Mouse (Mus musculus) neural tube, embryonic 13.5 days (tissue): ENCODE data around the gene Efcab11. TPM values are rescaled to one million over a fixed set of nuclear protein-coding genes. Genes with fewer than 3 reads are reported as not detected.
"Not testable (repeated sequence)": the region's sequence is repeated elsewhere in the genome, so short reads cannot be mapped to it uniquely, and the experiment has no call there.

Experiments used
- ATAC-seq: fragments of 200-750 bp; cut with Nextera tagmentation; 2 replicates; pipeline ENCODE4 v1.8.0; 2017; ENCODE audit warnings: low read depth, mild to moderate bottlenecking, moderate TSS enrichment, moderate library complexity
- H3K27ac ChIP-seq: fragments of 300-500 bp; sonication (generic); replicated peaks from 2 replicates; pipeline ENCODE4 v1.5.1; 2015; ENCODE audit warnings: moderate library complexity, mild to moderate bottlenecking, inconsistent platforms
- H3K27me3 ChIP-seq: fragments of 300-500 bp; sonication (generic); 2 replicates; pipeline ENCODE4 v1.6.1; 2015; ENCODE audit warnings: mild to moderate bottlenecking, inconsistent platforms
- H3K36me3 ChIP-seq: fragments of 300-500 bp; sonication (generic); 2 replicates; pipeline ENCODE4 v1.6.1; 2015; ENCODE audit warnings: mild to moderate bottlenecking, inconsistent platforms
- H3K4me1 ChIP-seq: fragments of 300-500 bp; sonication (generic); replicated peaks from 2 replicates; pipeline ENCODE4 v1.6.1; 2015; ENCODE audit warnings: inconsistent platforms
- H3K4me2 ChIP-seq: fragments of 300-500 bp; sonication (generic); 2 replicates; pipeline ENCODE4 v1.6.1; 2015; ENCODE audit warnings: inconsistent platforms, mild to moderate bottlenecking, moderate library complexity
- H3K4me3 ChIP-seq: fragments of 300-500 bp; sonication (generic); 2 replicates; pipeline ENCODE4 v1.5.1; 2015; ENCODE audit warnings: mild to moderate bottlenecking, inconsistent platforms
- H3K9ac ChIP-seq: fragments of 300-500 bp; sonication (generic); 2 replicates; pipeline ENCODE4 v1.6.1; 2015; ENCODE audit warnings: moderate library complexity, mild to moderate bottlenecking, inconsistent platforms
- H3K9me3 ChIP-seq: fragments of 300-500 bp; sonication (generic); 2 replicates; pipeline ENCODE4 v1.6.1; 2016; ENCODE audit warnings: inconsistent platforms
- WGBS: fragments of 180-500 bp; shearing (Covaris S2); methylation state at CpG from one replicate; pipeline ENCODE4 v1.1.7; 2015; 5-methylcytosine and 5-hydroxymethylcytosine counted together
- polyA plus RNA-seq: library from polyadenylated mRNA; unstranded; fragments of >200 nt; fragmentation: Nextera tagmentation; extraction: Ambion mirVana; gene quantifications from 2 replicates; pipeline ENCODE4 v1.2.1, GENCODE M21; 2015

The Efcab11 gene
- polyA plus RNA-seq, 1 experiment from 2014 or later = 4.2 TPM

DNA sequence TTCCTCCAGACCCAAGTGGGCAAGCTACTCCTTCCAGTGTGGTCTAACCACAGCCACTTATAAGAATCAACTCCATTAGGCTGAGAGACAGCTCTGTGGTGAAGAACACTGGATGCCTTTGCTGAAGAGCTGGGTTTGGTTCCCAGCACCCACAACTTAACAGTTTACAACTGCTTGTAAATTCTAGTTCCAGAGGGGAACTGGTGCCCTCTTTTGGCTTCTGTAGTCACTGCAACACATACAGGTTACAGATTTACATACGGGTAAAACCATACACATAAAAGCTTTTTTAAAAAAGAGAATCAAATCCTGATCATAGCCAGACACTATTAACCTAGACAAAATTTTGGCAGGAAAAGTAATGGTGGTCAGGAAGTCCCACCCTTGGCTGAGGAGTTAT lies 50.8 kb downstream of the Efcab11 start:
- Histone ChIP-seq H3K27me3 (no peaks in the 10 kb centered on the region), H3K4me1 (peaks cover 23% of the 10 kb centered on the region), H3K4me3 (no peak overlapping the region), H3K9ac (no peak overlapping the region), H3K36me3 (no peaks in the 10 kb centered on the region), H3K4me2 (no peak overlapping the region), H3K9me3 (no peaks in the 10 kb centered on the region), H3K27ac (no peak overlapping the region)
- no peak for ATAC-seq
- WGBS = 100% methylated on average over 1 of the region's 1 CpGs

DNA sequence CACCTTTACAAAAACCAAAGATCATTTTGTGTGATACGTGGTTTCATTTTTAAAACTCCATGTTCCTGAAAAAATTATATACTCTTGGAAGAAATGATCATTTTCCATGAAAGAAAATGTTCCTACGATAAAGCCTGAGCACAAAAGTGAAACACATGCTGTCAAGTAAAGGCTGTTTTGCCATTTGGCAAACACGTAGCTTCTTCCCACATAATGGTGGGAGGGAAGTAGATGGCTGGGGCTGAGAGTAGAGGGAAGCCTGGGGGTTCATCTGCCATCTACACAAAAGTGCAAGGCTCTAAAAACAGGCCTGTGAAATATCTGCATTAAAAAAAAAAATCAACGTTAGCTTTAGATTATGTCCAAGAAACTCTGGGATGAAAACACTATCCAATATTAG lies 61.6 kb downstream of the Efcab11 start:
- Histone ChIP-seq H3K4me1 (no peaks in the 10 kb centered on the region), H3K36me3 (no peaks in the 10 kb centered on the region), H3K4me3 (no peak overlapping the region), H3K27me3 (no peaks in the 10 kb centered on the region), H3K9me3 (no peaks in the 10 kb centered on the region), H3K4me2 (no peak overlapping the region), H3K27ac (no peak overlapping the region), H3K9ac (no peak overlapping the region)
- 92% methylated on average over 4 of the region's 4 CpGs for WGBS
- no peak for ATAC-seq

DNA sequence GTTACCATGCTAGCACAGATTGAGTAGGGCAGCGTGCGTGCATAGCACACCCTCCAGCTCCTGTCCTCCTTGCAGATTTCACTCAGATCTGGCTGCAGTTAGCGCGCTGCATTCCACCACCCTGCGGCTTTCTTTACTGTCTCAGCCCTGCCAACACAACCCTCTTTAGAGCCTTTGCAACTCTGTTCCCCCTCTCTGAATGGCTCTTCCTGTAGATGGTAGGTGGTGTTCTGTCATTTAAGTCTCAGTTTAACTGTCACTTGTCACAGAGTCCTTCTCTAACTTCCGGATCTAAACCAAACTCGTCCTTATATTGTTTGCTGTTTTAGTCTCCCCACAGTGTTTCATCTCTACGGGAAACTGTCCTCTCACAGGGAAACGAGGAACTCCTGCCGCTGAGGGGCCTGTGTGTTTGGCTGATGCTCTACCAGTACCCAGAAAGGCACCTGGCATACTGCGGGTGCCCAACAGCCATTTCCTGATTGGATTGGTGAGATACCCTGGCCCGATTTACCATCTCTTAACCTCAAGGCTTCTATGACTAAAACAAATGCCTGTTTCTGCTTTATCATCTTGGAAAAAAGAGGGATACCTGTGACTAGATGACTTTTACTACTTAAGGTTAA lies 62.8 kb downstream of the Efcab11 start:
- WGBS = 81% methylated on average over 12 of the region's 12 CpGs
- no peaks in the 10 kb centered on the region for H3K27me3 ChIP-seq
- no peak overlapping the region for H3K4me3 ChIP-seq
- H3K36me3 ChIP-seq = no peaks in the 10 kb centered on the region
- no peak for ATAC-seq
- no peak overlapping the region for H3K27ac ChIP-seq
- no peak overlapping the region for H3K9ac ChIP-seq
- no peak overlapping the region for H3K4me2 ChIP-seq
- no peaks in the 10 kb centered on the region for H3K4me1 ChIP-seq
- H3K9me3 ChIP-seq = no peaks in the 10 kb centered on the region; the same call in 1 of the 2 replicates

DNA sequence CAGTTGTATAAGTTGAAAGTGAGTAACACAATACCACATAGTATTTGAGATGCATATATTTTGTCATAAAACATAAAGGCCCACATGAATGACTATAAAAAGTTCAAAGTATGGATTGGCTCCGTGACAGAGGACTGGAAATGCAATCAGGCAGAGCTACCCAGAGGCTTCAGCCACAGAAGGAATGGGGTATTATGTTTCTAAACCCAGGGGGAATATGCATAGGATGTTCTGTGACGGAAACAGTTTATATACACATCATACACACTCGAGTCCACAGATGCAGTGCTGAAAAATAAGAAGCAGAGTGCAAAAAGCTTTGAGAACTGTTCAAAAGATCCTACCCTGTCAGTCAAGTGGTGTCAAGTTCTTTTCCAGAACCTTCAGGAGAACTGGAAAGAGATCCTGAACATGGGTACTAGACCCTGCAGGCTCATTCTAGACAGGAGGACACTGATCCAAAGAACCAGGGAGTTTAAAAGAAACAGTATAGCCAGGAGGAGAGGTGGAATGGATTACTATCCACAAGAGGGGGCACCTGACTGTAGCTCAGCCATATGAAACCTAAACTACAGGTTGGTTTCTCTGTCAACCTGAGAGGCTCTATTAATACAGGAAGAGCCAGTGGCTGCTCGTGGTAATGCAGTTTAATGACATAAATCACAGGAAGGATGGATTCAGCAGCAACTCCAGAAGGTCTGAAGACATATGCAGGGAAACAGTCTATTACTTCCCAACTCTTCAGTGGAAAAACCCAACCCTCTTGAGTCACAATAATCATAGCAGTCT lies 64.9 kb downstream of the Efcab11 start:
- 64% methylated on average over 4 of the region's 4 CpGs for WGBS
- no peak overlapping the region for H3K27ac ChIP-seq

DNA sequence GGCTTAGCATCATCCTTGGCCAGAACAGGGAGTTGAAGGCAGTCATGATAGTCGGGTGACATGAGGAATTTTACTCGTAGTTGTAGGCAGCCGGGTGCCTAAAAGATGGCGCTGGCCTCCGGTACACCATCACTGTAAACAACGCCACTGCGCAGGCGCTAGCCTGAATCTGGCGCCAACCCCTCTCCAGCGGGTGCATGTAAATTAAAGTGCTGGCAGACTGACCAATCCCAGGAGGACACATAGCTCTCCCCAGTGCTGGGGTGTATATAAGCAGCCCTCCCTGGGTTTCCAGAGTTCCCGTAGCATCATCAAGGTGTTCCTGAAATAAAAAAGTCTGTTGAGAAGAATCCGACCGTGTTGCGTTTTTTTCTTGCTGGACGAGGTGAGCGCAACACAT lies 66.2 kb downstream of the Efcab11 start:
- not testable (repeated sequence) for H3K4me3 ChIP-seq, H3K4me1 ChIP-seq, H3K9ac ChIP-seq, H3K9me3 ChIP-seq, H3K27ac ChIP-seq, H3K36me3 ChIP-seq, ATAC-seq, H3K4me2 ChIP-seq, H3K27me3 ChIP-seq
- WGBS = 96% methylated on average over 16 of the region's 16 CpGs

More for the DNA sequence above, 64.9 kb downstream of the Efcab11 start:
- Histone ChIP-seq H3K4me2 (no peak overlapping the region), H3K9me3 (no peaks in the 10 kb centered on the region; the same call in 1 of the 2 replicates), H3K36me3 (no peaks in the 10 kb centered on the region), H3K27me3 (no peaks in the 10 kb centered on the region), H3K9ac (no peak overlapping the region), H3K4me3 (no peak overlapping the region), H3K4me1 (no peaks in the 10 kb centered on the region)
- ATAC-seq = no peak

DNA sequence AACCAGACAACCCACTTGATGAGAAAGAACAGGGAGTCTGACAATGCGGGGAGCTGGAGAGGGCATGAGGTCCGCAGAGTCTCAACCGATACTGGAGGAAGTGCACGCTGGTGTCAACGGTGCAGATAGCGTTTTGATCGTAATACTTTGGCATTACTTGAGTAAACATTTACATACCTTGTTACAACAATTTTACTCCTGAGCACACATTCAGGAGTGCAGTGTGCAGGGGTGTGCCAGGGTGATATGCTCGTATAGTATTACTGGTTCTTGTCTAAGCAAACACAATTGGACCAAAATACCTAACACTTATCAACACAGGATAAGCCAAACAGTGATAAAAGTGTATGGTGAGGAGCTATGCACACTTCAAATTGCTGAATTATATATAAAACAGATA lies 69.0 kb downstream of the Efcab11 start:
- H3K4me1 ChIP-seq = no peaks in the 10 kb centered on the region
- no peaks in the 10 kb centered on the region for H3K36me3 ChIP-seq
- no peak overlapping the region for H3K4me2 ChIP-seq
- H3K4me3 ChIP-seq = no peak overlapping the region
- H3K9me3 ChIP-seq = no peaks in the 10 kb centered on the region; the same call in 1 of the 2 replicates
- WGBS = 97% methylated on average over 8 of the region's 8 CpGs
- H3K27ac ChIP-seq = no peak overlapping the region
- H3K9ac ChIP-seq = no peak overlapping the region
- H3K27me3 ChIP-seq = no peaks in the 10 kb centered on the region
- ATAC-seq = no peak

DNA sequence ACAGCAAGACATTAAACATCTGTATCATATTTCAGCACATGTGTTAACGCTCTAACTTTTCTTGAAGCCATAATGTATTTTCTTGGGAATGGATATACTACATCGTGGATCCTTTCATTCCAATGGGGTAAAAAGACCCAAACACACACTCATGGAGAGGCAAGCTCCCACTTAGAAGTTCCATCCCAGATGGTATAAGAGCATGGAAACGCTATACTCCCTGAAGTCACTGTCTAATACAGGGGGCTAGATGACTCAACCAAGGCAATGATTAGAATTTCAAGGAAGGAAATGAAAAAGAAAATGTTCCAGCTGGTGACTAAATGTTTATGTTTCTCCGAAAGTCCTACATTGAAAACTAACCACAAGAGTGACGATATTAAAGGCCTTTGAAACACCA lies 76.3 kb downstream of the Efcab11 start:
- Histone ChIP-seq H3K36me3 (no peaks in the 10 kb centered on the region), H3K27ac (no peak overlapping the region), H3K4me1 (no peaks in the 10 kb centered on the region), H3K9me3 (no peaks in the 10 kb centered on the region), H3K4me3 (no peak overlapping the region), H3K27me3 (no peaks in the 10 kb centered on the region), H3K9ac (no peak overlapping the region), H3K4me2 (no peak overlapping the region)
- ATAC-seq = no peak
- WGBS = 86% methylated on average over 5 of the region's 5 CpGs

DNA sequence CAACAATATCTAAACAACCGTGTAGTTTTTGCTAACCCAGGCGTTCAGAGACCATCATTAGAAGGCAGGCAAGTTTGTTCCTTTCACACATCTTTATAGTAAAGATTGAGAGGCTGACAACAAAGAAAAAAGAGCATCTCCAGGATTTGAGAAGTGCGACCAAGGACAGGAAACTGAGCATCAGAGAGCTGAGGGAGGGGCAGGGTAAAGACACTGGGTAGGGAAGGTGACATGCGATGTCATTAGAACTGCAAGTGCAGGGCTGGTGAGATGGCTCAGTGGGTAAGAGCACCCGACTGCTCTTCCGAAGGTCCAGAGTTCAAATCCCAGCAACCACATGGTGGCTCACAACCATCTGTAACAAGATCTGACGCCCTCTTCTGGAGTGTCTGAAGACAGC lies 77.5 kb downstream of the Efcab11 start:
- WGBS = 85% methylated on average over 7 of the region's 7 CpGs
- H3K27ac ChIP-seq, H3K4me3 ChIP-seq, H3K36me3 ChIP-seq, H3K9me3 ChIP-seq, H3K4me1 ChIP-seq, H3K4me2 ChIP-seq, ATAC-seq, H3K27me3 ChIP-seq, H3K9ac ChIP-seq: not testable (repeated sequence)

DNA sequence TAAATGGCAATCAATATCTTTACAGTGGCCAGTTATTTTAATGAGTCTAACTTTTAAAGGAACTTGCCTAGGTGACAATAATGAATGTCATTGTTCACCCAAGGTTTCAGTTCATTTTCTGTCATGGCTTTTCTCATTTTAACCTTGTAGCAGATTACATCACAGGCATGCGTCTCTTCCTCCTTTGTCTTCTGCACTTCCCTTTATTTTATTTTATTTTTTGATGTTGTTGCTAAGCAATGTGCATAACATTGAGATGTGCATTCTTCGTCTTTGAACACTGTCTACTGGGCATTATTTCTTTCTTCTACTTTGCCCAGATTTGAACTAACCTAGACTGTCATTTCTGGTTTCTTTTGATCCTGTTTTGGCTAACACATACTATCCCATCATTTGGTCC lies 88.3 kb downstream of the Efcab11 start:
- Histone ChIP-seq H3K27ac (no peak overlapping the region), H3K4me3 (no peak overlapping the region), H3K4me1 (no peaks in the 10 kb centered on the region), H3K27me3 (no peaks in the 10 kb centered on the region), H3K9me3 (no peaks in the 10 kb centered on the region), H3K9ac (no peak overlapping the region), H3K4me2 (no peak overlapping the region), H3K36me3 (no peaks in the 10 kb centered on the region)
- 77% methylated on average over 2 of the region's 2 CpGs for WGBS
- ATAC-seq = no peak

DNA sequence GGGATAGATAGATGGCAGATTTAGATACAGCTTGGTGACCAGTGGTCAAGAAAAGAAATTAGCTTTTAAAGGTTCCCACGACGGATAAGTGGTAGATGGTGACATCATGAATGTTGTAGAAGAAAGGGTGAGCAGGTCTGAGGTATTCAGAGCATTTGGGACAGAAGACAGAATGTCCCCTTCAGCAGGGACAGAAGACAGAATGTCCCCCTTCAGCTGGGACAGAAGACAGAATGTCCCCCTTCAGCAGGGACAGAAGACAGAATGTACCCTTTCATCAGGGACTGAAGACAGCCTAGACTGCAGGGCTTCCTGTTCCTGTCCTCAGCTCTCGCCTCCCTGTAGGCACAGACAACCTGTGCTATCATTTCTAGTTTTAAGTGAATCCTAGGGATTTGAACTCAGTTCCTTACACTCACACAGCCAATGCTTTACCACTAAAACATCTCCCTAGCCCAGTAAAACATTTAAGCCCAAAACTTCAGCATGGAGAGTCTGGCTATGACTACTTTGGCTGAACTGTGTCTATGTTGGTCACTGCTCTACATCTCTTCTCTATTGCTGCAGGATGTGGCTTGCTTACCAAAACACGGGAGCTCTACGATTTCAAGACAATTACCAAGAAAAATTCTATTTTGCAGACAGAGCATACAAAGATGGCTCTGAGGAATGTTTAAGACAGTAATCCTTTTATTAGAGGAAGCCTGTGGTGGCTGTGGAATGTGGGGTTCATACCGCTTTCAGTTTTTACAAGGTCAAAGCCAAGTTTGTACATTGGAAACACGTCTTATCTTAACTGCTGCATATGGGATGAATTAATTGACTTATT lies 89.2 kb downstream of the Efcab11 start:
- no peaks in the 10 kb centered on the region for H3K9me3 ChIP-seq
- H3K27ac ChIP-seq = no peak overlapping the region
- no peaks in the 10 kb centered on the region for H3K4me1 ChIP-seq
- no peaks in the 10 kb centered on the region for H3K27me3 ChIP-seq
- no peak overlapping the region for H3K4me2 ChIP-seq
- ATAC-seq = no peak
- 82% methylated on average over 7 of the region's 7 CpGs for WGBS
- H3K36me3 ChIP-seq = no peaks in the 10 kb centered on the region
- no peak overlapping the region for H3K9ac ChIP-seq
- no peak overlapping the region for H3K4me3 ChIP-seq

DNA sequence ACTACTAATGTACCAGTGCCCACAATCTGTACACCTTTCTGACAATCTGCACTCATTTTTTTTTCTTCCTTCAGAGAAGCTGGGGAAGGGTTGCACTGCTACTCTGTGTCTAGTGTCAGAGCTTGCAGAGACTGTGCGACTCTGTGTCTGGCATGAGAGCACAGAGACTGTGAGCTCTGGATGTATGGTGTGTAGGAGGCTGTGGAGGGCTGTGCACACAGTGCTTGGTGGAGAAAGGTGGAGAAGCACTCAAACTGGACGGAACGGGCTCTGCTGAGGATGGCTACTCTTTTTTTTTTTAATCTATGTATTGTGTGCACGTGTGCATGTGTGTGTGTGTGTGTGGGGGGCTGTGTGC lies 90.1 kb downstream of the Efcab11 start:
- WGBS = 83% methylated on average over 4 of the region's 4 CpGs
- Histone ChIP-seq H3K9ac (no peak overlapping the region), H3K4me3 (no peak overlapping the region), H3K4me1 (0 out of 2 replicates have a peak, but pooled peaks cover 5% of the 10 kb centered on the region), H3K27me3 (no peaks in the 10 kb centered on the region), H3K9me3 (no peaks in the 10 kb centered on the region), H3K4me2 (no peak overlapping the region), H3K36me3 (no peaks in the 10 kb centered on the region), H3K27ac (no peak overlapping the region)
- no peak for ATAC-seq

DNA sequence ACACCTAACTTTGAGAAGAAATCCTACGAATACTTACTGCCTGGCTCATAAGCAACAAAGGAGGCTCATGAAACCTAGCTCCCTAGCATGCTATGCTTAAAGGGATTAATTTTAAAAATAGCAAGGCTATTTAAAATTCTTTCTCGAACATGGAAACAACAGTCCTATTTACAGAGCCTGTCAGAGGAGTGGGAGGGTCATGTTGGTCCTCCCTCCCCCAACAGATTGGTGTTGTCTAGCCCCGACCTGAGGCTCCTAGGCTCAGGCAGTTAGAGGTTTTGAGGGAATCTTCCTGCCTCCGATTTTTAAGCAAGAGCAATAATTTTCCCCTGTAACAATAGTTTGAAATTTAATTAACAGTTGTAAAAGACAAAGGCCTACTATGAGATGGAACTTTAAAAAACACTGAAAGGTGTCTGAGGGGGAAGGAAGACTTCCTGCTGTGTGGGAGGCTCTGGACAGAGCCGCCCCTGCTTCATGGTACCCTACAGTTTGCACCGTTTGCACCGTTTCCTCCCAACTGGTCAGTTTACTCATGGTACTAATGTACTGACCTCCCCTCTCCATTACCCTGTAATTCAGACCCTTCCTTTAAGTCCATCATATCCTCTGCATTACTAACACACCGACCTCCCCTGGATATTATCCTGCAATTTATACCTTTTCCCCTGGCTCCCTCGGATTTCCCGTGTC lies 90.6 kb downstream of the Efcab11 start:
- Histone ChIP-seq H3K4me1 (0 out of 2 replicates have a peak, but pooled peaks cover 5% of the 10 kb centered on the region), H3K27ac (no peak overlapping the region), H3K27me3 (no peaks in the 10 kb centered on the region), H3K4me3 (no peak overlapping the region), H3K36me3 (no peaks in the 10 kb centered on the region), H3K9ac (no peak overlapping the region), H3K4me2 (no peak overlapping the region), H3K9me3 (no peaks in the 10 kb centered on the region)
- no peak for ATAC-seq
- 54% methylated on average over 10 of the region's 10 CpGs for WGBS
